ENCODE assay signal across 8 mouse cellular contexts in the genomic region with DNA sequence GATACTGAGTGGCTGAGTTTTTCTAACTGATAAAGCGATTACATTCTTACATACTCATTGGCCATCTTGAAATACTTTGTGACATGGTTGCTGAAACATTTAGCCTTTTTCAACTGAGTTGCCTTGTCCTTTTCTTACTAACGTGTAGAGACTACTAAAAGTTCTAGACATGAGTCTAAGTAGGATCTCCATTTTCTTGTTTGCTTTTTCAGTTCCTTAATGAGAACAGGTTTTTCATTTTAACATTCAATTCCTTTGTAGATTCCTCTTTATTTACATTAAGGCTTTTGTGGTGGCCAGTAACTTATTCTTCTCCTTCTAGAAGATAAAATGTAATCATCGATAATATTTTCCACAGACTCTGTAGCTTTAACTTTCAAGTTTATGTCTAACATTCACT.
"Had no signal": no experiment of that assay in that cellular context is flagged by ENCODE, and none has a peak within 500 bp of the region (broad histone marks: within the 10 kb centered on the region; RNA-seq: fewer than 3 reads in every experiment).

No protein-coding gene starts in this region.

- DNase-seq: kidney, adult 8-10 months; layer of hippocampus, postnatal 36 days; lung, embryonic 14.5 days; right cerebral cortex, postnatal 4 days; thymus, adult 18-20 months had no signal

- H3K4me2 ChIP-seq: limb, embryonic 15.5 days; liver, embryonic 12.5 days; lung, embryonic 14.5 days; midbrain, embryonic 12.5 days had no signal

- ATAC-seq: liver, embryonic 12.5 days had no signal

- H3K27ac ChIP-seq: limb, embryonic 15.5 days; liver, embryonic 12.5 days; midbrain, embryonic 12.5 days had no signal

- H3K9ac ChIP-seq: limb, embryonic 15.5 days; liver, embryonic 12.5 days; lung, embryonic 14.5 days; midbrain, embryonic 12.5 days had no signal

- H3K36me3 ChIP-seq: limb, embryonic 15.5 days; liver, embryonic 12.5 days; midbrain, embryonic 12.5 days had no signal

- H3K4me3 ChIP-seq: limb, embryonic 15.5 days; liver, embryonic 12.5 days; midbrain, embryonic 12.5 days had no signal

- H3K9me3 ChIP-seq: limb, embryonic 15.5 days; liver, embryonic 12.5 days; midbrain, embryonic 12.5 days had no signal

- H3K27me3 ChIP-seq: midbrain, embryonic 12.5 days had no signal
